Mouse (Mus musculus) cerebellum, postnatal 10 days (tissue): ENCODE data around the gene Krt84.

Experiments
- DNase-seq, 2 experiments: peaks; one replicate each; pipeline ENCODE4 v3.0.0; 2021; ENCODE audit warnings: mixed read lengths in 2 of 2

Gene Krt84

GRCm38 (mm10) chr15:101494203-101494602, 38.4 kb downstream of the Krt84 start:
- DNase-seq, result no peak

- DNase-seq, result no peak
Measured at GRCm38 (mm10) chr15:101493713-101494112, 38.9 kb downstream of the Krt84 start.

- DNase-seq, result no peak
Measured at GRCm38 (mm10) chr15:101492718-101493117, 39.9 kb downstream of the Krt84 start.

- DNase-seq, result peak in 1 of 2 experiments; percentile 21
Measured at GRCm38 (mm10) chr15:101491431-101491830, 41.2 kb downstream of the Krt84 start, which contains the start of gene Krt83. Gene Krt83, minus strand, starts transcription at chr15:101491512.

GRCm38 (mm10) chr15:101485911-101486635, 46.5 kb downstream of the Krt84 start:
- DNase-seq, result no peak

- DNase-seq, result no peak
Measured at GRCm38 (mm10) chr15:101484939-101485338, 47.7 kb downstream of the Krt84 start.

GRCm38 (mm10) chr15:101483646-101484045, 49.0 kb downstream of the Krt84 start:
- DNase-seq, result no peak

GRCm38 (mm10) chr15:101482056-101482455, 50.6 kb downstream of the Krt84 start:
- DNase-seq, result no peak

- peak; percentile 43 to 53 for DNase-seq
Measured at GRCm38 (mm10) chr15:101479666-101480060, 53.0 kb downstream of the Krt84 start.

- peak; percentile 81 for DNase-seq
Measured at GRCm38 (mm10) chr15:101479007-101479665, 53.5 kb downstream of the Krt84 start.
